Comparison of ENCODE assay signal across 22 mouse cellular contexts in the genomic region with DNA sequence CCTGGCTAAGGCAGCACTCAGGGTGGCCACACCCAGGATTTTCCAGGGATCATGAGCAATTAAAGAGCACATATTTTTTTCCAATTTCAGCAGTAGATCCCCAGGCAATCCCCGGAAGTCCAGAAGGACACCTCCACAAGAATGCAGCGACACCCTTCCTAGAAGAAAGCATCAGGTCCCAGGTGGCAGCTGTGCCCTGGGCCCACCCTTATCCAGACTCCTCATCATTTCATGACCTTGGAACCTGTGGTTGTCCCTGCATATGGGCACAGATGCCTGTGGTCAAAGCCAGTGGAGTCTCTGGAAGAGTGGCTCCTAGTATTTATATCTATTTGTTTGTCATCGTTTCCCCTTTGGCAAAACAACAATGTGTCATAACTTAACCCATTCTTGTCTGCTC.
"Had no signal": no experiment of that assay in that cellular context is flagged by ENCODE, and none has a peak within 500 bp of the region (broad histone marks: within the 10 kb centered on the region; RNA-seq: fewer than 3 reads in every experiment).

No protein-coding gene starts in this region.

- H3K9me3 ChIP-seq: limb, embryonic 10.5 days; limb, embryonic 15.5 days; liver, embryonic 12.5 days; liver, embryonic 13.5 days; liver, embryonic 15.5 days; lung, embryonic 15.5 days; megakaryocyte, embryonic 14.5 days; midbrain, embryonic 10.5 days; midbrain, embryonic 12.5 days; midbrain, embryonic 13.5 days; midbrain, embryonic 15.5 days; neural tube, embryonic 12.5 days had no signal

- H3K27ac ChIP-seq: limb, embryonic 10.5 days; limb, embryonic 12.5 days; limb, embryonic 13.5 days; limb, embryonic 15.5 days; liver, embryonic 12.5 days; liver, embryonic 13.5 days; liver, embryonic 14.5 days; liver, embryonic 15.5 days; lung, embryonic 15.5 days; macrophage; midbrain, embryonic 10.5 days; midbrain, embryonic 12.5 days; midbrain, embryonic 13.5 days; midbrain, embryonic 15.5 days; neural tube, embryonic 12.5 days had no signal

- ATAC-seq: liver, embryonic 12.5 days; liver, postnatal 0 days; lung, postnatal 0 days; midbrain, embryonic 13.5 days; midbrain, embryonic 15.5 days; midbrain, embryonic 16.5 days had no signal

- H3K9ac ChIP-seq: limb, embryonic 12.5 days; limb, embryonic 13.5 days; limb, embryonic 15.5 days; liver, embryonic 12.5 days; liver, embryonic 13.5 days; liver, embryonic 14.5 days; liver, embryonic 15.5 days; liver, postnatal 0 days; lung, embryonic 14.5 days; lung, embryonic 15.5 days; midbrain, embryonic 12.5 days; midbrain, embryonic 13.5 days; midbrain, embryonic 15.5 days; neural tube, embryonic 12.5 days had no signal

- H3K4me3 ChIP-seq: limb, embryonic 10.5 days; limb, embryonic 12.5 days; limb, embryonic 13.5 days; limb, embryonic 15.5 days; liver, embryonic 12.5 days; liver, embryonic 13.5 days; liver, embryonic 15.5 days; lung, embryonic 15.5 days; megakaryocyte, embryonic 14.5 days; midbrain, embryonic 10.5 days; midbrain, embryonic 12.5 days; midbrain, embryonic 13.5 days; midbrain, embryonic 15.5 days; neural tube, embryonic 12.5 days had no signal

- H3K27me3 ChIP-seq: limb, embryonic 12.5 days; limb, embryonic 13.5 days; limb, embryonic 15.5 days; liver, embryonic 12.5 days; liver, embryonic 13.5 days; liver, embryonic 15.5 days; lung, embryonic 15.5 days; megakaryocyte, embryonic 14.5 days; midbrain, embryonic 12.5 days; midbrain, embryonic 13.5 days; midbrain, embryonic 15.5 days; neural tube, embryonic 12.5 days had no signal

- H3K36me3 ChIP-seq: limb, embryonic 10.5 days; limb, embryonic 12.5 days; limb, embryonic 13.5 days; limb, embryonic 15.5 days; liver, embryonic 12.5 days; liver, embryonic 13.5 days; liver, embryonic 15.5 days; lung, embryonic 15.5 days; midbrain, embryonic 10.5 days; midbrain, embryonic 12.5 days; midbrain, embryonic 13.5 days; midbrain, embryonic 15.5 days; neural tube, embryonic 12.5 days had no signal

- H3K4me1 ChIP-seq: limb, embryonic 12.5 days; limb, embryonic 13.5 days; limb, embryonic 15.5 days; liver, embryonic 12.5 days; liver, embryonic 13.5 days; liver, embryonic 15.5 days; lung, embryonic 15.5 days; megakaryocyte, embryonic 14.5 days; midbrain, embryonic 10.5 days; midbrain, embryonic 12.5 days; midbrain, embryonic 13.5 days; midbrain, embryonic 15.5 days; neural tube, embryonic 12.5 days had no signal

- H3K4me2 ChIP-seq: limb, embryonic 12.5 days; limb, embryonic 13.5 days; limb, embryonic 15.5 days; liver, embryonic 11.5 days; liver, embryonic 12.5 days; liver, embryonic 13.5 days; liver, embryonic 15.5 days; lung, embryonic 14.5 days; lung, embryonic 15.5 days; midbrain, embryonic 11.5 days; midbrain, embryonic 12.5 days; midbrain, embryonic 13.5 days; midbrain, embryonic 15.5 days; neural tube, embryonic 12.5 days had no signal
